16 mouse cellular contexts compared by ENCODE assay signal in the genomic region with DNA sequence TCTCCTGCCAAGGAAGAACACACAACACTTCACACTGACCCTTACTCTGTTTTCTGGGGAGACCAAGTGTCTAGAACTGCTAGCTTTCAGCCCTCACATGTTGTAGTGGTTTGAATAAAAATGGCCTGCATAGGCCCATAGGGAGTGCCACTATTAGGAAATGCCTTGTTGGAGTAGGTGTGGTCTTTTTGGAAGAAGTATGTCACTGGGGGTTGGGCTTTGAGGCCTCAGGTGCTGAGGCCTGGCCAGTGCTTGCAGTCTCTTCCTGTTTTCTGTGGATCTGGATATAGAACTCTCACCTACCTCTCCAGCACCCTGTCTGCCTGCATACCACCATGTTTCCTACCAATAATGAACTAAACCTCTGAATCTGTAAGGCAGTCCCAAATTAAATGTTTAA.
"Had no signal": no experiment of that assay in that cellular context is flagged by ENCODE, and none has a peak within 500 bp of the region (broad histone marks: within the 10 kb centered on the region; RNA-seq: fewer than 3 reads in every experiment).

No protein-coding gene starts in this region.

- H3K27ac ChIP-seq: neural tube, embryonic 13.5 days; neural tube, embryonic 15.5 days; stomach, embryonic 15.5 days; stomach, postnatal 0 days had no signal

- H3K27me3 ChIP-seq: neural tube, embryonic 13.5 days; neural tube, embryonic 15.5 days; stomach, embryonic 15.5 days had no signal

- H3K9me3 ChIP-seq: neural tube, embryonic 13.5 days; neural tube, embryonic 15.5 days; stomach, embryonic 15.5 days had no signal

- H3K4me2 ChIP-seq: neural tube, embryonic 13.5 days; neural tube, embryonic 15.5 days; stomach, embryonic 15.5 days had no signal

- H3K4me1 ChIP-seq: neural tube, embryonic 13.5 days; stomach, embryonic 15.5 days had no signal

- H3K36me3 ChIP-seq: neural tube, embryonic 13.5 days; neural tube, embryonic 15.5 days; stomach, embryonic 15.5 days had no signal

- H3K4me3 ChIP-seq: neural tube, embryonic 13.5 days; neural tube, embryonic 15.5 days; stomach, embryonic 15.5 days had no signal

- H3K9ac ChIP-seq: neural tube, embryonic 13.5 days; neural tube, embryonic 15.5 days; stomach, embryonic 15.5 days had no signal

- DNase-seq: retina, postnatal 1 day; right cerebral cortex, adult 18-20 months; right cerebral cortex, postnatal 14 days; right cerebral cortex, postnatal 25 days; right cerebral cortex, postnatal 4 days; spleen, adult 18-20 months; thymus, adult 18-20 months; thymus, adult 2 months; thymus, postnatal 14 days; thymus, postnatal 25 days; thymus, postnatal 36 days; thymus, postnatal 4 days had no signal
